Mouse (Mus musculus) lung, postnatal 0 days (tissue): ENCODE measurements around the gene Vegfb.

ENCODE experiments used
- CTCF ChIP-seq: IDR thresholded peaks from 2 replicates; pipeline ENCODE4 v1.5.1; 2016; ENCODE audit warnings: antibody characterized with exemption, mild to moderate bottlenecking
- EP300 ChIP-seq: IDR thresholded peaks from 2 replicates; pipeline ENCODE4 v1.6.1; 2016; ENCODE audit warnings: antibody characterized with exemption, mild to moderate bottlenecking, control low read depth

- no peak; the same call in 1 of the 2 replicates for TF ChIP-seq CTCF
- TF ChIP-seq EP300: no peak
Observed at GRCm38 (mm10) chr19:6995255-6995991, 8.0 kb upstream of the Vegfb start.
